Mouse (Mus musculus): ENCODE data around the gene Macf1. TPM values are rescaled to one million over a fixed set of nuclear protein-coding genes. Genes with fewer than 3 reads are reported as not detected.

Gene Macf1
- polyA plus RNA-seq, 1 experiment from 2014 or later: 75.7 TPM

Small RNAs within 50 kb of the gene (microRNA-seq; reads per million reads assigned to microRNA genes)
- not detected for gene Mir6398

Other genes starting within 250 kb of the Macf1 start
- 403 and 425 TPM in 2 replicates for gene Ndufs5, start 33.8 kb upstream of the Macf1 start, polyA plus RNA-seq (2015; fragmentation: Nextera tagmentation; extraction: Ambion mirVana)
- gene Akirin1, start 66.0 kb upstream of the Macf1 start, polyA plus RNA-seq (2015; fragmentation: Nextera tagmentation; extraction: Ambion mirVana): 77.2 and 86.4 TPM in 2 replicates
- 1.4 and 1.7 TPM in 2 replicates for gene Rhbdl2, start 103.5 kb upstream of the Macf1 start, polyA plus RNA-seq (2015; fragmentation: Nextera tagmentation; extraction: Ambion mirVana)
- gene 4933427I04Rik, start 175.3 kb upstream of the Macf1 start, polyA plus RNA-seq (2015; fragmentation: Nextera tagmentation; extraction: Ambion mirVana): 0.10 and 0.21 TPM in 2 replicates
- 36.3 and 36.9 TPM in 2 replicates for gene Mycbp, start 220.5 kb upstream of the Macf1 start, polyA plus RNA-seq (2015; fragmentation: Nextera tagmentation; extraction: Ambion mirVana)
- gene Rragc, start 233.1 kb upstream of the Macf1 start, polyA plus RNA-seq (2015; fragmentation: Nextera tagmentation; extraction: Ambion mirVana): 44.8 and 46.2 TPM in 2 replicates
- not detected in 2 replicates for gene 4930535I16Rik, start 233.7 kb upstream of the Macf1 start, polyA plus RNA-seq (2015; fragmentation: Nextera tagmentation; extraction: Ambion mirVana)

Data from midbrain, embryonic 16.5 days (tissue).